Mouse (Mus musculus) lung, adult 2 months (tissue): ENCODE measurements around the gene Trim47.

Source experiments
- CTCF ChIP-seq: fragments of 200-500 bp; IDR thresholded peaks from 2 replicates; pipeline ENCODE4 v1.5.1; 2011; ENCODE audit warnings: mild to moderate bottlenecking, low read length, control low read depth; ENCODE audit not compliant: insufficient read depth
- POLR2A ChIP-seq: fragments of 200-500 bp; IDR thresholded peaks from 2 replicates; pipeline ENCODE4 v1.6.1; 2011; ENCODE audit warnings: low read depth, mild to moderate bottlenecking, control low read depth, low read length, borderline replicate concordance; ENCODE audit errors: extremely low read depth

- TF ChIP-seq CTCF: no peak
- TF ChIP-seq POLR2A: no peak
Observed at GRCm38 (mm10) chr11:116083096-116083672, 43.8 kb downstream of the Trim47 start.
